Mouse (Mus musculus): ENCODE data around the gene Trappc2l.

DNA sequence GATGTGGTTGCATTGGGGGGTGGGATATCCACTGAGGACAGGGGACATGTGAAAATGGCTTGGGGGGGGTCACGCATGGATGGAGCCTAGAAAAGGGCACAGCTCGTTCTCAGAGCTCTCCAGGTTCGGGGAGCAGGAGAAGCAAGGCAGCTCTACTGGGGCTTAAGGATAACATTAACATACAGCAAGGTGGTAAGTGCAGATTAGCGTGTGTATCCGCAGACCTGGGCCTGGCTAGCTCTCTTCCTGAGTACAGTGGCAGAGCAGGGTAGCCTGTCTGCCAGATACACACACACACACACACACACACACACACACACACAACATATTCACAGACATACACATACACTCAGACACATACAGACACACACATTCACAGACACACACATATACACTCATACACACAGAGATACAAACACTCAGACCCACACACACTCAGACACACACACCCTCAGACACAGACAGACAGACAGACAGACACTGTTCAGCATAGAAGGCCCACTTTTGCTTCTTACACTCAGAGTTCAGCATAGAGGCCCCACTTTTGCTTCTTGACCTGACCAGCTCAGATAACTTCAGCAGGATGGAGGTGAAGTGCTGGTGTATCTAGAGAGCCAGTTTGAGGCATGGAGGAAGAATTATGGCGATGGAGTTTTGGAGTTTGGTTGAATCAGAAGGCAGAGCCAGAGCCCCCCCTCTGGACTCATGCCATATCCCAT lies 7.4 kb downstream of the Trappc2l start:
- no peak for TF ChIP-seq POLR2A (IDR thresholded peaks at IDR 0.05; ENCODE audit: borderline replicate concordance, low read depth, low read length)
- TF ChIP-seq CTCF (IDR thresholded peaks at IDR 0.05; ENCODE audit: low read depth, low read length): no peak
